Mouse (Mus musculus) hindbrain, embryonic 14.5 days (tissue): ENCODE results near the gene Hps3. TPM values are rescaled to one million over a fixed set of nuclear protein-coding genes. Genes with fewer than 3 reads are reported as not detected.
"Not testable (repeated sequence)": the region's sequence is repeated elsewhere in the genome, so short reads cannot be mapped to it uniquely, and the experiment has no call there.

ENCODE experiments used
- ATAC-seq: fragments of 200-750 bp; cut with Nextera tagmentation; 2 replicates; pipeline ENCODE4 v1.8.0; 2017; ENCODE audit warnings: moderate number of reproducible peaks, mild to moderate bottlenecking, moderate TSS enrichment, moderate library complexity; ENCODE audit not compliant: low FRiP score
- DNase-seq: peaks from one replicate; pipeline ENCODE4 v3.0.0-alpha.2; 2015; ENCODE audit warnings: low spot score
- H3K27ac ChIP-seq: fragments of 300-500 bp; sonication (generic); 2 replicates; pipeline ENCODE4 v1.5.1; 2014; ENCODE audit warnings: mild to moderate bottlenecking, moderate library complexity
- H3K27me3 ChIP-seq: fragments of 300-500 bp; sonication (generic); 2 replicates; pipeline ENCODE4 v1.6.1; 2014; ENCODE audit warnings: mild to moderate bottlenecking, low read length, mixed read lengths; ENCODE audit not compliant: control insufficient read depth, insufficient read depth
- H3K36me3 ChIP-seq: fragments of 300-500 bp; sonication (generic); replicated peaks from 2 replicates; pipeline ENCODE4 v1.6.1; 2014; ENCODE audit not compliant: control insufficient read depth, insufficient read depth
- H3K4me1 ChIP-seq: fragments of 300-500 bp; sonication (generic); replicated peaks from 2 replicates; pipeline ENCODE4 v1.6.1; 2014; ENCODE audit warnings: antibody characterized with exemption, low read length, mixed read lengths; ENCODE audit not compliant: control insufficient read depth, insufficient read depth
- H3K4me2 ChIP-seq: fragments of 300-500 bp; sonication (generic); replicated peaks from 2 replicates; pipeline ENCODE4 v1.6.1; 2014; ENCODE audit warnings: mild to moderate bottlenecking, moderate library complexity
- H3K4me3 ChIP-seq: fragments of 300-500 bp; sonication (generic); replicated peaks from 2 replicates; pipeline ENCODE4 v1.5.1; 2014; ENCODE audit warnings: mild to moderate bottlenecking, low read length
- H3K9ac ChIP-seq: fragments of 300-500 bp; sonication (generic); 2 replicates; pipeline ENCODE4 v1.6.1; 2014
- H3K9me3 ChIP-seq: fragments of 300-500 bp; sonication (generic); 2 replicates; pipeline ENCODE4 v1.6.1; 2016; ENCODE audit warnings: low read length; ENCODE audit not compliant: control insufficient read depth
- WGBS: fragments of 180-500 bp; shearing (Covaris S2); extraction: QIAGEN DNeasy Blood & Tissue Kit; methylation state at CpG from one replicate; pipeline ENCODE4 v1.1.7; 2014; 5-methylcytosine and 5-hydroxymethylcytosine counted together
- polyA plus RNA-seq: library from polyadenylated mRNA; unstranded; fragments of >200 nt; fragmentation: Nextera tagmentation; extraction: Ambion mirVana; gene quantifications from 2 replicates; pipeline ENCODE4 v1.2.1, GENCODE M21; 2014

The Hps3 gene
- polyA plus RNA-seq, 1 experiment from 2014 or later, result 13.8 TPM

DNA sequence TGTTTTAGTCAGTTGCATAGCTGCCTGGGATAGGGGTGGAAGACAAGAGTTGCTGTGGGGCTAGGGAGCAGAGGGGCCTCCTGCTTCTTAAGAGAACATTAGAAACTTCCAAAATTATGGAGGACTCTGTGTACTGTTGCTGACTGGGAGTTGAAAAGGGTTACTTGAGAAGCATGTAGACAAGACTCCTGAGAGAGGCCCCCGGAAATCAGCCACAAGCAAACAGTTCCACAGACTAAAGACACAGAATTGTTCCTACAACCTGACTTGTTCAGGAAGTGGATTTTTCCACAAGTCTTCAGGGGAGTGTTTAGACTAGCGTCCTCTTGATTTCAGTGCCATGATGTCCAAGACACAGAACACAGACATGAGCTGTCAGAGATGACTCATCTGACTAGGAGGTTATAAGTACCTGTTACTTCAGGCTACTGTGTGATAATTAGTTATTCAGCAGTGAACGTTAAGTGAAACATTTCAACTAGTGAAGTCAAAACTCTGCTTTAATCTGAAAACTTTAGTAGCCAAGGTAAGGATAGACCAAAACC lies 74.5 kb downstream of the Hps3 start:
- DNase-seq (no peak), ATAC-seq (no peak)
- Histone ChIP-seq H3K36me3 (no peaks in the 10 kb centered on the region), H3K4me3 (no peak overlapping the region), H3K9me3 (no peaks in the 10 kb centered on the region), H3K4me2 (no peak overlapping the region), H3K9ac (no peak overlapping the region), H3K27me3 (no peaks in the 10 kb centered on the region), H3K4me1 (no peaks in the 10 kb centered on the region), H3K27ac (no peak overlapping the region)
- WGBS, result 76% methylated on average over 3 of the region's 3 CpGs

GRCm38 (mm10) chr3:19958983-19959382 lies 76.1 kb downstream of the Hps3 start:
- Histone ChIP-seq H3K9ac (no peak overlapping the region), H3K4me2 (peak overlapping the region; percentile 8; the same call in 1 of the 2 replicates), H3K27me3 (no peaks in the 10 kb centered on the region), H3K36me3 (no peaks in the 10 kb centered on the region), H3K9me3 (no peaks in the 10 kb centered on the region), H3K4me1 (no peaks in the 10 kb centered on the region), H3K4me3 (no peak overlapping the region), H3K27ac (no peak overlapping the region)
- WGBS, result 67% methylated on average over 1 of the region's 1 CpGs
- DNase-seq (no peak), ATAC-seq (no peak)

GRCm38 (mm10) chr3:19958031-19958430 lies 77.1 kb downstream of the Hps3 start:
- H3K36me3 ChIP-seq, result no peaks in the 10 kb centered on the region
- no peak overlapping the region for H3K4me2 ChIP-seq
- DNase-seq (no peak), ATAC-seq (no peak)
- H3K9ac ChIP-seq, result no peak overlapping the region
- H3K4me1 ChIP-seq, result no peaks in the 10 kb centered on the region
- H3K4me3 ChIP-seq, result no peak overlapping the region
- H3K27ac ChIP-seq, result no peak overlapping the region
- no peaks in the 10 kb centered on the region for H3K9me3 ChIP-seq
- no peaks in the 10 kb centered on the region for H3K27me3 ChIP-seq

- Histone ChIP-seq H3K4me3 (peak within 1 kb of the TSS; percentile 8; the same call in 1 of the 2 replicates), H3K27me3 (no peaks in the 10 kb centered on the region), H3K9me3 (no peaks in the 10 kb centered on the region), H3K36me3 (no peaks in the 10 kb centered on the region), H3K9ac (no peak within 1 kb of the TSS; the same call in 1 of the 2 replicates), H3K27ac (no peak within 1 kb of the TSS), H3K4me2 (peak within 1 kb of the TSS; percentile 30), H3K4me1 (no peaks in the 10 kb centered on the region)
- WGBS, result 19% methylated on average over 5 of the region's 5 CpGs
- no peak for DNase-seq
- peak; percentile 54; the same call in 1 of the 2 replicates for ATAC-seq
Observed at GRCm38 (mm10) chr3:19956885-19957284, 78.2 kb downstream of the Hps3 start, which contains the start of gene Cp. Gene Cp, plus strand, starts transcription at chr3:19957054.

GRCm38 (mm10) chr3:19953865-19954264 lies 81.2 kb downstream of the Hps3 start:
- 4% methylated on average over 3 of the region's 3 CpGs for WGBS
- H3K27me3 ChIP-seq, result no peaks in the 10 kb centered on the region
- peak; percentile 88; the same call in 1 of the 2 replicates for ATAC-seq
- no peak overlapping the region for H3K4me2 ChIP-seq
- no peak overlapping the region for H3K9ac ChIP-seq
- no peak overlapping the region for H3K27ac ChIP-seq
- H3K4me3 ChIP-seq, result no peak overlapping the region
- H3K9me3 ChIP-seq, result no peaks in the 10 kb centered on the region
- DNase-seq, result peak; percentile 47
- no peaks in the 10 kb centered on the region for H3K4me1 ChIP-seq
- no peaks in the 10 kb centered on the region for H3K36me3 ChIP-seq

DNA sequence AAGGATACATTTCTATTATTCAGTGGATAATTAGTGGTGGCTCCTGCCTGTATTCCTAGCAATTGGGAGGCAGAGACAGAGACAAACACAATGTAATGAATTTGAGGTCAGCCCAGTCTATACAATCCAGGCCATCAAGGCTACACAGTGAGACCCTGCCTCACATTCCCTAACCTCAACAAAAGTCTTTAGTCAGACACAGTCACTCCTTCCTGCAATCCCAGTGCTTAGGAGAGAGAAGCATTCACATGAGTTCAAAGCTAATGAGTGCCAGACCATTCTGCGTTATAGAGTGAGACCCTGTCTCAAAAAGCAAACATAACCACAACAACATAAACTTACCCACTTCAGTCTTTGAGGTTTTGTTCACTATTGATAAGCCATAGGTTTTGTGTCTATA lies 81.7 kb downstream of the Hps3 start:
- DNase-seq, result no peak
- Histone ChIP-seq H3K36me3 (no peaks in the 10 kb centered on the region), H3K9ac (no peak overlapping the region), H3K4me1 (no peaks in the 10 kb centered on the region), H3K27ac (no peak overlapping the region), H3K4me2 (no peak overlapping the region), H3K27me3 (no peaks in the 10 kb centered on the region), H3K4me3 (no peak overlapping the region), H3K9me3 (no peaks in the 10 kb centered on the region)
- no peak for ATAC-seq
- 8% methylated on average over 1 of the region's 1 CpGs for WGBS

DNA sequence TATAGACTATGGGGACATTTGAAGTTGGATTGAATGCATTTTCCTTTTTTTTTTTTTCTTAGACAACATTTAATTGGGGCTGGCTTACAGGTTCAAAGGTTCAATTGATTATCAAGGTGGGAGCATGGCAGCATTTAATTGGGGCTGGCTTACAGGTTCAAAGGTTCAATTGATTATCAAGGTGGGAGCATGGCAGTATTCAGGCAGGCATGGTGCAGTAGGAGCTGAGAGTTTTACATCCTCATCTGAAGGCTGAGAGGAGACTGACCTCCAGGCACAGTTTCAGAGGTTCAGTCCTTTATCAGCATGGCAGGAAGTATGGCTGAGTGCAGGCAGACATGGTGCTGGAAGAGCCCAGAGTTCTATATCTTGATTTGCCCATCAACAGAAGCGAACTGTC lies 85.7 kb downstream of the Hps3 start:
- not testable (repeated sequence) for H3K9me3 ChIP-seq, H3K9ac ChIP-seq, ATAC-seq, H3K4me3 ChIP-seq, H3K4me1 ChIP-seq, H3K4me2 ChIP-seq, H3K27me3 ChIP-seq, H3K27ac ChIP-seq, H3K36me3 ChIP-seq, DNase-seq
- WGBS, result 89% methylated on average over 1 of the region's 1 CpGs

DNA sequence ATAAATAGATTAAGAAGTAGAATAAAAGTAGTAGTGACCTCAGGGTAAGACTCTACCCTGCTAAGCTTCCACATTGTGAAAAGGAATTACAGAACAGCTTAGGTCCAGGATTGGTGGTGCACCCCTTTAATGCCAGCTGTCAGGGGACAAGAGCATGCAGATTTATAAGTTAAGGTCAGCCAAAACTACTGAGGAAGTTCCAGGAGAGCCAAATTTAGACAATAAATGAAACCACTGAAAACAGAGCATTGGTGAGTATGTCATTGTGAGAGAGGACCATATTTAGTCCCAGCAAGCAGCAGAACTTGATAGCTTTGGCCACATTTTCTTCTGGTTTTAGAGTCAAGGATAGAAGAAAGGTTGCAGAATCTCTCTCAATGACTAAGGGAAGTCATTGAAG lies 86.6 kb downstream of the Hps3 start:
- Histone ChIP-seq H3K9me3 (no peaks in the 10 kb centered on the region), H3K27ac (no peak overlapping the region), H3K27me3 (no peaks in the 10 kb centered on the region), H3K4me2 (no peak overlapping the region), H3K4me3 (no peak overlapping the region), H3K9ac (no peak overlapping the region), H3K4me1 (no peaks in the 10 kb centered on the region), H3K36me3 (no peaks in the 10 kb centered on the region)
- ATAC-seq (no peak), DNase-seq (no peak)
